Mouse (Mus musculus): ENCODE results near the gene Mrpl33.

DNA sequence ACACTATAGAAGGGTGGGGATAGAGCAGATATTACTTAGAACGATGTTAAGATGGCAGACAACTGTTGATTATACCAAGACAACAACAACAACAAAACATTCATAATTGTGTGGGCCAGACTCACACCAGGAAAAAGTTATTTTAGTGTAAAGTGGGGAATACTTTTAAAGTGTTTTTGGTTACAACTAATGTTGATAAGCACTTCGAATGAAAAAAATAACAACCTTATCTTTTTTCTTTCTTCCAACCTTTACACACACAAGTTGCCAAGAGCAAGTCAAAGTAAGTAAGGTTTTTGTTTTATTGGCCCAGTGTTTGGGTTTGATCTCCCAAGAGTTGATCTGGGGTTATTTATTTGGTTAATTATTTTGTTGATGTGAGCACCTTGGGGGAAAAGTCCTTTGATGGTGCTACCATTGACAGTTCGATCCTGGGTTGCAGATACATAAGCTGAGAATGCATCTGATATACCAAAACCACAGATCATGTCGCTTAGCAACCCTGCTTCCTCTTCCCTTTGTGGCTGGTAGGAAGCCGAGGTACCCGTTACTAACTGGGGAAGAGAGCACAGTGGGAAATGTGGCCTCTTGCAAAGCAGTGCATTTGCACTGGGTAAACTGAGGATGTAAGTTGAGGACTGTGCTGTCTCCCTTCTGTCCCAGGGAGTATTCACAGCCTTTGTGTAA lies 17.7 kb downstream of the Mrpl33 start:
- TF ChIP-seq POLR2A (IDR thresholded peaks at IDR 0.05; ENCODE audit: extremely low read depth, insufficient read depth, low read length) (no peak), CTCF (IDR thresholded peaks at IDR 0.05; ENCODE audit: low read depth, low read length) (no peak)

All from liver, adult 2 months (tissue).